Mouse (Mus musculus) urinary bladder, postnatal 0 days (tissue): ENCODE data around the gene Rnase10. TPM values are rescaled to one million over a fixed set of nuclear protein-coding genes. Genes with fewer than 3 reads are reported as not detected.

Experiments used
- polyA plus RNA-seq: library from polyadenylated mRNA; unstranded; fragments of >200 nt; fragmentation: Nextera tagmentation; extraction: Ambion mirVana; gene quantifications from 2 replicates; pipeline ENCODE4 v1.2.1, GENCODE M21; 2015

Rnase10 gene
- 0.21 TPM in 1 of 2 replicates, not detected in the other for polyA plus RNA-seq

DNA sequence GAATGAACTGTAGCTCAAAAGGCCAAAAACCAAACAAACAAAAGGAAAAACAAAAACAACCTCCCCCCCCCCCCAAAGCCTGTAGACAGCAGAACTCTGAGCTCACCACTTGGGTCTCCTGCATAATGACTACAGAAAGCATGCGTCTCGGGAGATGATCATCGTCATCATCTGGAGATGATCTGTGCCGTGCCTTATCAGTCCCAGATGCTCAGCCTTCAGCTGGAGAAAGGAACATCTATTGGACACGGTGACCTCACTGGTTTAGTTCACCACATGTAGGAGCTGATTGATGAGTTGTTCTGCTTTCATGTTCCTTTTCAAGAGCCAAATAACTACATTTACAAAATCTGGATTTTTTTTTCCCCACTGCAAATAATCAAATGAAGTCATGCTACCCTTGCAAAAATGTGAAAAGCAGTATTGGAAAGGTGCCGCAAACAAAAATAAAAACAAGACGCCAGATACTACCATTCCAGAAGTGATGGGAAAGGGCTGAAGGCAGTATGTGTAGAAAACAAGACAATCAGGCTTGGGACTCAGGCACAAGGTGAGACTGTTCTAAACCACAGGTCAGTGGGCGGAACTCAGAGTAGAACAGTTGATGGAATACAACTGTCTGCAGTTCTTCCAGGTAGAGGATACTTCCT is at the start of gene Rnase10:
Gene Rnase10, plus strand, starts transcription at position 600 of the 650 bp plus-strand sequence.

DNA sequence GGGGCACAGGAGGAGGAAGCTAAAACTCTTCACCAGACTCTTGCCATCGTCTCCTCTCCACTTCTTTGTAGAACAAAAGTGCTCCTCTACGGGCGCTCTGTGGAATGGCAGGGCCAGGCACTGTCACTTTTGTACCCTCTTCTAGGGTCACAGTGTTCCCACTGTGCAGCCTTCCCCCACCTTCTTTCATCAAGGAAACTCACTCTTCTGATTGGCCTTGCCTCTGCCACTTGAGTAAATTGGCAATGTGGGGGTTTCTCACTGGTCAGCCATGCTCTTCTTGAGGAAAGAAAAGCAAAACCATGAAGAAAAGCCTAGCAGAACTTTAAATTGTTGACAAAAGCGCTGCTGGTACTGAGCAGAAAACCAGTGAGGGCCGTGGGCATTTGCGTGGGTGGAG is 34.2 kb downstream of the Rnase10 start, which contains the start of gene Rnase9:
Gene Rnase9, minus strand, starts transcription at position 101 of the 400 bp plus-strand sequence.

DNA sequence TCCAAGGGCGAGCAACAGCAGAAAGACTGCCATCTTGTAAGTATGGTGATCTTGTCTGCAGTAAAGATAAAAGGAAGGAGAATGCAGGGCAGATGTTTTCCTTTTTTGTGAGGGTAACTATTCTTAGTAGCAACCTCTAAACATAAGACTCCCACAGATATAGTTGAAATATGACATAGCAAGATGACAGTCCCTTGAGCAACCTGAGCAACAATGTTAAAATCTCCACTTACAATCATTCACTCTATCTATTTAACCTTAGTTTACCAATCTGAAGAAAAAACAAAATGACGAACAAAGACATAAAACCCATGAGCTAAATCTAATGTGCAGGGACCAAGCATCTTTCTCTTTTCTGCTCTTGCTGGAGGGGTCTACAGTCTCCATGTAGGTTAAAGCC is 42.5 kb downstream of the Rnase10 start, which contains the start of gene Rnase11:
Gene Rnase11, minus strand, starts transcription at position 101 of the 400 bp plus-strand sequence.

DNA sequence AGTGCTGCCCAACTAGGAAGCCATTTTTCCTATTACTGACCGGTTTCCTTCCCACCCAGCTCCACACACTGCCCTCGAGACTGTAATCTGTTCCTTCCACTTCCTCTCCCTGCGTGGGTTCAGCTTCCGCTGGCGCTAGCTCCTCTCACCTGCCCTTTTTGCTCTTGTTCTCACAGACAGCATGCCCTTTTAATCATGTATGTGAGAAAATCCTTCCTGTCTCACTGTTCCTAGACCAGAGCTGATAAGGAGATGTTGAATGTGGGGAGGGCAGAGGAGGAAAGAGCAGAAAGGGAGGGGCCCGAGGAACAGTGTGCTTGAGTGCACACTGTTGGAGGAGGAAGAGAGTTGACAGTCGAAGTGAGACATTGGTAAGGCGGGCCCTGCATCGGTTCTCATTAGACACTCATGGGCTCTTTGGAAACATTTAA is 49.9 kb downstream of the Rnase10 start, which contains the start of gene Rnase12:
Gene Rnase12, minus strand, starts transcription at position 261 of the 431 bp plus-strand sequence.

Other genes starting within 250 kb of the Rnase10 start
- gene Ttc5, start 222.2 kb upstream of the Rnase10 start, polyA plus RNA-seq, result 36.4 and 40.1 TPM in 2 replicates
- not detected in 2 replicates for gene Ccnb1ip1, start 200.0 kb upstream of the Rnase10 start, polyA plus RNA-seq
- gene Parp2, start 199.9 kb upstream of the Rnase10 start, polyA plus RNA-seq, result 26.6 and 27.3 TPM in 2 replicates
- gene Tep1, start 137.2 kb upstream of the Rnase10 start, polyA plus RNA-seq, result 6.8 and 7.5 TPM in 2 replicates
- 0.31 and 0.64 TPM in 2 replicates for gene Klhl33, start 110.2 kb upstream of the Rnase10 start, polyA plus RNA-seq
- 78.2 and 87.5 TPM in 2 replicates for gene Osgep, start 82.9 kb upstream of the Rnase10 start, polyA plus RNA-seq
- gene Apex1, start 82.8 kb upstream of the Rnase10 start, polyA plus RNA-seq, result 91.5 and 98.7 TPM in 2 replicates
- gene Pip4p1, start 76.9 kb upstream of the Rnase10 start, polyA plus RNA-seq, result 32.4 and 42.5 TPM in 2 replicates
- 46.9 and 49.2 TPM in 2 replicates for gene Pnp, start 76.7 kb upstream of the Rnase10 start, polyA plus RNA-seq
- not detected in 2 replicates for gene Gm49342, start 63.2 kb upstream of the Rnase10 start, polyA plus RNA-seq
- gene Pnp2, start 51.8 kb upstream of the Rnase10 start, polyA plus RNA-seq, result 0.75 and 1.3 TPM in 2 replicates
- gene Rnase9, start 34.1 kb downstream of the Rnase10 start, polyA plus RNA-seq, result not detected in 2 replicates
- not detected in 2 replicates for gene Rnase11, start 42.4 kb downstream of the Rnase10 start, polyA plus RNA-seq
- 0.19 and 0.34 TPM in 2 replicates for gene Rnase12, start 49.9 kb downstream of the Rnase10 start, polyA plus RNA-seq
- not detected in 2 replicates for gene Olfr750, start 66.7 kb downstream of the Rnase10 start, polyA plus RNA-seq
- gene Rnase4, start 83.3 kb downstream of the Rnase10 start, polyA plus RNA-seq, result 97.5 and 101 TPM in 2 replicates
- gene Ang, start 83.4 kb downstream of the Rnase10 start, polyA plus RNA-seq, result 12.3 and 13.3 TPM in 2 replicates
- gene Eddm3b, start 106.7 kb downstream of the Rnase10 start, polyA plus RNA-seq, result not detected in 2 replicates
- 0.46 and 1.8 TPM in 2 replicates for gene Rnase6, start 116.2 kb downstream of the Rnase10 start, polyA plus RNA-seq
- gene Rnase1, start 139.0 kb downstream of the Rnase10 start, polyA plus RNA-seq, result not detected in 2 replicates
- gene Rnase2b, start 154.5 kb downstream of the Rnase10 start, polyA plus RNA-seq, result not detected in 2 replicates
- gene Ang2, start 191.4 kb downstream of the Rnase10 start, polyA plus RNA-seq, result not detected in 2 replicates
- not detected in 2 replicates for gene Ear14, start 195.6 kb downstream of the Rnase10 start, polyA plus RNA-seq
- not detected in 2 replicates for gene Rnase2a, start 248.4 kb downstream of the Rnase10 start, polyA plus RNA-seq